Comparison of ENCODE assay signal across 20 mouse cellular contexts in genomic region chr9:94768114-94768513, GRCm38 (mm10).
DNase-seq lines count a peak whose midpoint lies in the region; ATAC-seq and TF ChIP-seq lines count a peak whose summit lies in the region.
"Had no signal": no experiment of that assay in that cellular context is flagged by ENCODE, and none has a peak within 500 bp of the region (broad histone marks: within the 10 kb centered on the region; RNA-seq: fewer than 3 reads in every experiment).

No protein-coding gene starts in this region.

- intact Hi-C loops in heart, adult 2 months (cut with DNase I): no loop called here

- no peaks in the 10 kb centered on the region for H3K36me3 ChIP-seq in neural tube, embryonic 11.5 days (ENCODE audit: control insufficient read depth, insufficient read depth, low read length)
- no peaks in the 10 kb centered on the region for H3K36me3 ChIP-seq in forebrain, embryonic 16.5 days (ENCODE audit: control insufficient read depth, insufficient read depth)
- no peaks in the 10 kb centered on the region for H3K36me3 ChIP-seq in midbrain, embryonic 13.5 days
- no peaks in the 10 kb centered on the region for H3K36me3 ChIP-seq in heart, adult 2 months (ENCODE audit: control insufficient read depth, insufficient read depth, low read length)
- H3K36me3 ChIP-seq: heart, embryonic 12.5 days; intestine, embryonic 15.5 days; stomach, embryonic 15.5 days had no signal

- no peak overlapping the region for H3K9ac ChIP-seq in neural tube, embryonic 11.5 days (ENCODE audit: low read length)
- H3K9ac ChIP-seq in forebrain, embryonic 16.5 days (replicated peaks; ENCODE audit: low read depth, low read length): no peak overlapping the region
- H3K9ac ChIP-seq in midbrain, embryonic 13.5 days (replicated peaks): no peak overlapping the region
- H3K9ac ChIP-seq in heart, adult 2 months (ENCODE audit: low read depth, low read length): no peak overlapping the region
- H3K9ac ChIP-seq: heart, embryonic 12.5 days; intestine, embryonic 15.5 days; stomach, embryonic 15.5 days had no signal

- no peak for TF ChIP-seq CTCF in heart, adult 2 months (IDR thresholded peaks at IDR 0.05)

- no peak overlapping the region for H3K4me2 ChIP-seq in neural tube, embryonic 11.5 days (ENCODE audit: low read depth)
- no peak overlapping the region for H3K4me2 ChIP-seq in forebrain, embryonic 16.5 days (ENCODE audit: low read length)
- H3K4me2 ChIP-seq in midbrain, embryonic 13.5 days (replicated peaks): no peak overlapping the region
- H3K4me2 ChIP-seq: heart, embryonic 12.5 days; intestine, embryonic 15.5 days; liver, embryonic 11.5 days; stomach, embryonic 15.5 days had no signal

- 61% methylated on average over 6 of the region's 6 CpGs for WGBS in neural tube, embryonic 11.5 days
- WGBS in forebrain, embryonic 16.5 days: 7% methylated on average over 6 of the region's 6 CpGs
- 30% methylated on average over 6 of the region's 6 CpGs for WGBS in midbrain, embryonic 13.5 days
- 79% methylated on average over 6 of the region's 6 CpGs for WGBS in heart, adult 2 months

- DNase-seq in neural tube, embryonic 11.5 days (ENCODE audit: low spot score): no peak
- no peak for DNase-seq in neural tube, embryonic 10.5 days (ENCODE audit: extremely low spot score, low spot score)
- no peak for DNase-seq in heart, adult 18-20 months
- no peak for DNase-seq in thymus, postnatal 4 days
- no peak for DNase-seq in heart, adult 2 months
- DNase-seq: adrenal gland, postnatal 14 days; B cell, adult 2 months; cerebellum, adult 2 months; heart, postnatal 36 days; left cerebral cortex, postnatal 4 days; lung, adult 2 months; lung, postnatal 36 days; right cerebral cortex, adult 18-20 months; thymus, adult 2 months had no signal

- peak; percentile 38; the same call in 1 of the 2 replicates for ATAC-seq in neural tube, embryonic 11.5 days (ENCODE audit: insufficient read depth, low FRiP score, low TSS enrichment)
- peak; percentile 80 for ATAC-seq in forebrain, embryonic 16.5 days
- peak; percentile 72 for ATAC-seq in midbrain, embryonic 13.5 days
- ATAC-seq: intestine, embryonic 15.5 days had no signal

- H3K4me3 ChIP-seq in neural tube, embryonic 11.5 days (ENCODE audit: low read depth, low read length): no peak overlapping the region
- H3K4me3 ChIP-seq in forebrain, embryonic 16.5 days (replicated peaks; ENCODE audit: low read length): no peak overlapping the region
- H3K4me3 ChIP-seq in midbrain, embryonic 13.5 days (replicated peaks): no peak overlapping the region
- no peak overlapping the region for H3K4me3 ChIP-seq in heart, adult 2 months
- H3K4me3 ChIP-seq: heart, embryonic 12.5 days; intestine, embryonic 15.5 days; stomach, embryonic 15.5 days had no signal

- H3K4me1 ChIP-seq in neural tube, embryonic 11.5 days (ENCODE audit: control insufficient read depth, insufficient read depth, low read length): no peaks in the 10 kb centered on the region
- no peaks in the 10 kb centered on the region; the same call in 1 of the 2 replicates for H3K4me1 ChIP-seq in forebrain, embryonic 16.5 days (replicated peaks; ENCODE audit: control insufficient read depth, insufficient read depth, low read length)
- no peaks in the 10 kb centered on the region for H3K4me1 ChIP-seq in midbrain, embryonic 13.5 days (replicated peaks)
- H3K4me1 ChIP-seq in heart, adult 2 months (ENCODE audit: control insufficient read depth, insufficient read depth, low read length): no peaks in the 10 kb centered on the region
- H3K4me1 ChIP-seq: heart, embryonic 12.5 days; intestine, embryonic 15.5 days; stomach, embryonic 15.5 days had no signal

- H3K79me2 ChIP-seq in heart, adult 2 months (replicated peaks; ENCODE audit: control insufficient read depth, insufficient read depth, low read length): no peaks in the 10 kb centered on the region

- H3K27ac ChIP-seq in neural tube, embryonic 11.5 days (ENCODE audit: low read depth, low read length): no peak overlapping the region
- H3K27ac ChIP-seq in forebrain, embryonic 16.5 days (ENCODE audit: low read length): no peak overlapping the region
- H3K27ac ChIP-seq in midbrain, embryonic 13.5 days: no peak overlapping the region
- H3K27ac ChIP-seq in heart, adult 2 months: no peak overlapping the region
- H3K27ac ChIP-seq: intestine, embryonic 15.5 days; stomach, embryonic 15.5 days had no signal

- no peak for TF ChIP-seq EP300 in heart, adult 2 months (IDR thresholded peaks at IDR 0.05; ENCODE audit: insufficient read depth, low read depth, low read length)

- no peak for TF ChIP-seq POLR2A in heart, adult 2 months (IDR thresholded peaks at IDR 0.05; ENCODE audit: insufficient read depth, low read depth, low read length)

- H3K27me3 ChIP-seq in neural tube, embryonic 11.5 days (ENCODE audit: control insufficient read depth, insufficient read depth, low read length): no peaks in the 10 kb centered on the region
- no peaks in the 10 kb centered on the region for H3K27me3 ChIP-seq in forebrain, embryonic 16.5 days (replicated peaks; ENCODE audit: control insufficient read depth, insufficient read depth, low read length)
- no peaks in the 10 kb centered on the region for H3K27me3 ChIP-seq in midbrain, embryonic 13.5 days
- H3K27me3 ChIP-seq in heart, adult 2 months (ENCODE audit: control insufficient read depth, insufficient read depth, low read length): no peaks in the 10 kb centered on the region
- H3K27me3 ChIP-seq: heart, embryonic 12.5 days; intestine, embryonic 15.5 days; stomach, embryonic 15.5 days had no signal

- H3K9me3 ChIP-seq in neural tube, embryonic 11.5 days (ENCODE audit: control insufficient read depth, low read length): no peaks in the 10 kb centered on the region
- H3K9me3 ChIP-seq in forebrain, embryonic 16.5 days (ENCODE audit: control insufficient read depth, low read length): no peaks in the 10 kb centered on the region
- no peaks in the 10 kb centered on the region for H3K9me3 ChIP-seq in midbrain, embryonic 13.5 days
- H3K9me3 ChIP-seq: heart, embryonic 12.5 days; intestine, embryonic 15.5 days; stomach, embryonic 15.5 days had no signal
